Mouse (Mus musculus) retina, adult 2 months (tissue): ENCODE results near the gene Hnrnpr.

Source experiments
- DNase-seq: peaks from one replicate; pipeline ENCODE4 v3.0.0-alpha.2; 2012; ENCODE audit warnings: low read depth, low spot score

Gene Hnrnpr

DNA sequence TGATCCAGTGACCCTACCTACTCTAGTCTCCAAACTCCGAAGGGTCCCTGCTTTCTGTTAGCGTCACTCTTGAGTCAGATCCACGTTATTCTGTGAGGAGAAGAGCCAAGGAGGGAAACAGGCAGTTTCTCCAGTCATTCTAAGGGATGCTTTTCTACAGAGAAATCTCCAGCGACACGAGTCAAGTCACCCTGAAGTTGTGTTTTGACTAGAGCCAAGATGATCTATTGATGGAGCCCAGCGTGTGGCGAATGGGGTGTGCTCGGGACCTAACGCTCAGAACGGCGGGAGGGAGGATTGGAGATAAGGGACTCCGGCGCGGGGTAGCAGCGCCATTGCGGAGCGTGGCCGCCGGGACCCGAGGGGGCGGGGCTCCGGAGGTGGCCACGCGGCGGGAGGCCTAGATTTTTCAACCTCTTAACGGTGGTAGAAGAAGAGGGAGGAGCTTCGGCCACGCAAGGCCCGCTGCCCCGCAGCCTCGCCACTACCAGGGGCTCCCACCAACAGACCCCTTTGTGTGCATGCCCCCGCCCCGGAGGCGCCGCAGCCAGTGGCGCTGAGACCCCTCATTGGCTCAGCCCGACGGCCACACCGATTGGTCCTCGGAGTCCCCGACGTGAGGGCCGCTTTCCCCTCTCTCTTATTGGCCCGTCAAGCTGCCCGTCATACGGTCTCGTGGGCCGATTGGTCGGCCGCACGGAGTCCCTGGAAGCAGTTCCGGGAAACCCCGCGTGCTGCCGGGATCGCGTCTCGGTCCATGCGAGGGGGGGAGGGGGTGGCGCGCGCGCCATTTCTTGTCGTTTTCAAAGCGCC is at the start of gene Hnrnpr:
TSS of gene Hnrnpr (plus strand) at position 714 of the 813 bp plus-strand sequence.
- peak; percentile 98 for DNase-seq

DNA sequence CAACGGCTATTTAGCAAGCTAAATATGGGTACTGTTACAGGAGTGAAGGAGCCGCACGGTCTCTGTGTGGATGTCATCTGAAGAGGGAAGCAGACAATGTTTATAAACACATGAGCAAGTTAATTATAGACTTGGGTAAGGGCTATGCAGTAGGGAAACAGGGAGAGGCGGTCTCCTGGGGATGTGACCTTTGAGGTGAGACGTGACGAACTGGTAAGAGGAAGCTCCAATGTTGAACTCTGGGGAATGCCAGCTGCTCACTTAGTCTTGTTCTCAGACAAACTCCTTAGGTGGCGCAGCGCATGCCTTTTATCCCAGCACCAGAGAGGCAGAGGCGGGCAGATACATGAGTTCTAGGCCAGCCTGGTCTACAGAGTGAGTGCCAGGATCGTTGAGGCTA is 48.8 kb upstream of the Hnrnpr start:
- DNase-seq = no peak

DNA sequence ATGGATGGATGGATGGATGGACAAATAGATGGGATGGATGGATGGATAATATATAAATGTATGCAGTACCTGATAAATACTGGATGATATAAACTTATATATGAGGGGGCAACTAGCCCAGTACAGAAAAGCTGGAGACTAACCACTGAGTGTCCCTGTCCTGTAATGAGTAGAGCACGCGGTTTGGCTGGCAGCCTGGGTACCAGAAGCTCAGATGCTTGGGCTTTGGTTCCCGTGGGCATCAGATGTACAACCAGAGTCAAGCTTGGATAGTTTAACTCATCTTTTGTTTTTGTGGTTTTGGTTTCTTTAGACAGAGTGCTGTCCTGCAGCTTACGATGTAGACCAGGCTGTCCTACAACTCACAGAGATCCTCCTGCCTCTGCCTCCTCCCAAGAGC is 47.2 kb upstream of the Hnrnpr start:
- DNase-seq = no peak

DNA sequence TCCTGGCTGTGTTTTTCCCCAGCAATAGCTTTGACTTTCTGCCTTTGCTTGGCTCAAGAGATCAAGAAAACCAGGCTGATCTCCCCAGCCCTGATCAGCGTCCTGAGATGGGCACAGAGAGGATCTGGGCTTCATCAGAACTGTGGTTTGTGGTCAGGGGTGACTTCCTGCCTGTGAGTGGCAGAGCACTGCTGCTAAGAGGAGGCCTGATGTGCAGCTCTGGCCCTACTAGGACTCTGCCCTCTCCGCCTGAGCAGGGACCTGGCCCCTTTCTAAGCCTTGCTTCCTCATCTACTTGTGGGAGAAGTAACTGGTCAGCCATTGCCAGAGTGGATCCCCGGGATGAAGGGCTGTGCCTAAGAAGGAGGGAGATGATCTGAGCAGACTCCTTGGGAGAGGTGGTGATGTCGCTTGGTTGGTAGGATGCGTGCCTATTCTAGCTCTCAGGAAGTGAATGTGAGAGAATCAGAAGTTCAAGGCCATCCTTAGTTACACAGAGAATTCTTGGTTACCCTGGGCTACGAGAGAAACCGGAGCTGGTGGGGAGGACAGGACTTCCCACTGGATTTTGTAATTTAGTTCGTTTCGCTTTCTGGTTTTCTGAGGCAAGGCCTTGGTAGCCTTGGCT is 43.9 kb upstream of the Hnrnpr start:
- no peak for DNase-seq

DNA sequence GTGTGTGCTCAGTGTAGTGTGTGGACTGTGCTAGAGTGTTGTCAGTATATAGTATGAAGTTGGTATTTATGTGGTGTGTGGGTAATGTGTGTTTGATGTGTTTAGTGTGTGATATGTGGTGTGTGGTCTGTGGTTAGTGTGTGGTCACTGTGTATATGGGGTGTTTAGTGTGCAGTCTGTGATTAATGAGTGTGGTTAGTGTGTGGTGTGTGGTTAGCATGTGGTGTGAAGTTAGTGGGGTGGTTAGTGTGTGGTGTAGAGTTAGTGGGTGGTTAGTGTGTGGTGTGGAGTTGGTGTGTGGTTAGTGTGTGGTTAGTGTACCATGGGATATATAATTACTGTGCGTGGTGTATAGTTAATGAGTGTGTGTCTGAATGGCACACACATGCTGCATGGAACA is 41.8 kb upstream of the Hnrnpr start:
- no peak for DNase-seq

DNA sequence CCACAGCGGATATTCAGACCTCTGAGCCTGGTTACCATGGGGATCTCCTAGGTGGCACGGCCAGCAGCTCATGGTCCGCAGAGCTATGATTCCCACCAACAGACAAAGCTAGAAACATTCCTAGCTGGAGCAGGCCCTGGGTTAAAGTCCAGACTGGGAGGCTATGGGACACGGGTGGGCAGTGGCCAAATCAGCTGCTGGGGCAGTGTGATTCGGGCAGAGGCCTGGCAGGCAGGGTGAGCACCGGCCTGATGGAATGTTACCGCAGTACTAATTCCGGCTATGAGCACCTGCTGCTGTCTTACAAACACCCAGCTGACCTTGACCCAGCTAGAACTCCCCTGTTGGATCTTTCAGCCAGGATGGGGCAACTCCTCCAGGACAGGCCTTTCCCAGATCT is 40.1 kb upstream of the Hnrnpr start:
- no peak for DNase-seq

DNA sequence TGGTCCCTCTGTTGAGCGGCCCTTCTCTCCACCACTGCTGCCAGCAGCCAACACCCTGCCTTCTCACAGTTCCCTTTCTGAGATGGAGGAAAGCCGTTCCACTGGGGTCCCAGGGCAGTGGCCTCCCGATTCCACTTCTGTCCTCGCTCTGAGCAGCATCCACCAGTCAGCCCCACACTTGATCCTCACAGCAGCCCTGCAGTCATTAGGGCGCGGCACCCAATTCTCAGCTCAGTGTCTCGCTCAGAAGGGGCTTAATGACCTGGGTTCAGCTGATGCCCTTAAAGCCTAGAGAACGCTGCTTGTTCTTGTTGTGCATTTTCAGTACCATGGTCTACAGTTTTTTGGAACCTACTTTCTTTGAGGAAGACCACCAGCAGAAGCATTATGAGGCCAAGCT is 29.6 kb upstream of the Hnrnpr start:
- no peak for DNase-seq

DNA sequence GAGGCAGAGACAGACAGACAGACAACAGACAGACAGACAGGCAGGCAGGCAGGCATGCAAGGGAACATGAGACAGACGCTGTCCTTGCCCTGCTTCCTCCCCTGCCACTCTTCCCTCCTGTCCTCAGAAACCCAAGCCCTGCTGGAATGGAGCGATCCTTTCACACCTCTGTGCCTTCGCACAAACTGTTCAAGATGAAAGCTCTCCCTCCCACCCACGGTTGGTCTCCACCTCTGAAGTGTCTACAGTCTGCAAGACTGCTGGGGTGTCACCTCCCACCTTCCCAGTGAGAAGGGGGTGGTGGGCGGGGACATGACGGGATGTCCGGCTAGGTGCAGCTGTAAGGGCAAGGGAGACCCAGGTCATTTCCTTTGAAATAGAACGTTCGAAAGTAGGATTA is 29.1 kb upstream of the Hnrnpr start:
- DNase-seq = no peak

DNA sequence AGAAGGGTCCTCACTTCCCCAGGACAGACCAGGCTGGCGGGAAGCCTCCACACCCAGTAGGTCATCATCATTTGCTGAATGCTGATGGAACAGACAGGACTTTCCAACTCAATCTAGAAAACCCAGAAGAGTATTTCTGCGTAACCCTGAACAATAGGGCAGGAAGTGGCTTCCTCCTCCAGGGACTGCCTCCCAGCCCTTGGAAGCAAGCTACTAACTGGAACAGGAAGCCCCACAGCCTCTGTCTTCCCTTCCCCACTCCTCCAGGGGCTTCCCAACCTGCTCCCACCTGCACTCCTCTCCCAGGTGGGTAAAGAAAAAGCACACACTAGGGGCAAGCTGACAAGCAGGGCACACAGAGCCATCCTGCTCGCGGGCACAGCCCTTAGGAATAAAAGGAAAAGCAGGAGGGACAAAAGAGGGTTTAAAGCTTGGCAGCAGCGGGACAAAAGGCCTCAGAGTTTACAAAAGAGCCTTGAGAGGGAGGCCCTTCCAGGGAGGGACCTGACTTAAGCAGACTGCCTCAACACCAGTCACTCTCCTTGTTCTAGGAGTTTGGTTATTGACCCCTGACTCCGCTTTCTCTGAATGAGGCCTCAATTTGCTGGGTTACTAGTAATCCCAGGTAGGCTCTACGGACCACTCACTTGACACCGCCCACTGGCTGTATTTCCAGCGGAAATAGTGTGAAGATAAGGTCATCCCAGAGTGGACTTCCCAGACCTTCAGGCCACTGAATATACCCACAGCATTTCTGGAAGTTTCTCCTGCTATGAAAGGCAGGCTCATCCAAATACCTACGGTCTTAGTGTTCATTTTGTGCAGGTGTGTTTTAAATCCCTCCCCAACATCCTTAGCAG is 27.9 kb upstream of the Hnrnpr start:
- DNase-seq = no peak

DNA sequence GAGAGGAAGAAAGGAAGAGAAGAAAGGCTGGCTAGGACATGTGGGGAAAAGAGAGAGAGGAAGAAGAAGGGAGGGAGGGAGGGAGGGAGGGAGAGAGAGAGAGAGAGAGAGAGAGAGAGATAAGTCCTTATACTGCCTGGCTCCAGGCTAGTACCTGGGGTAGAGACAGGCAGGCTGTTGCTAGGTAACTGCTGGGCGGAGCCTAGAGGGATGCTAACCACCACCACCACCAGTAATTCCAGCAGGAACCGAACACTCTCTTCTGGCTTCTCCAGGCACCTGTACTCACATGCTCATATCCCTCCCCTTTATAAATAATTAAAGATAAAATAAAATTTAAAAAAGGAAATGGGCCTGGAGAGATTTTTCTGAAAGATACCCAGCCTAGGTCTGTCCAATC is 27.0 kb upstream of the Hnrnpr start:
- no peak for DNase-seq

DNA sequence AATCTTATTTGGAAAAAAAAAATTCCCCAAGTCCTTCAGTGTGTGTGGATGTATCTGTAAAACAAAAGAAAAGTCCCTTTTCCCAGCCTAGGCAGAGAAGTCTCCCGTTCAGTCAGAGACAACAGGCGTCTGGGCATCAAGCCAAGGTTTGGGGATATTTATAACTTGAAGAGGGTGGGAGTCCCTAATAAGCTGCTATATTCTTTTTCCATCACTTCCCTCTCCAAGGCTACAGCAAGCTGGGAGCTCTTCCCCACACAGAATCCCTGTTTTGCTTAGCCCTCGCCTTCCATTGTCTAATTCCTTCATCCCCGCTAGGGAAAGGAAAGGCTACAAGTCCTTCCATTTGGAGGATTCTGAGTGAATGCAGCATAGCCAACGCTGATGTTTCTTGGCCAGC is 26.3 kb upstream of the Hnrnpr start, which contains the start of gene Zfp46:
TSS of gene Zfp46 (plus strand) at position 229 of the 400 bp plus-strand sequence.
- DNase-seq = peak; percentile 15

DNA sequence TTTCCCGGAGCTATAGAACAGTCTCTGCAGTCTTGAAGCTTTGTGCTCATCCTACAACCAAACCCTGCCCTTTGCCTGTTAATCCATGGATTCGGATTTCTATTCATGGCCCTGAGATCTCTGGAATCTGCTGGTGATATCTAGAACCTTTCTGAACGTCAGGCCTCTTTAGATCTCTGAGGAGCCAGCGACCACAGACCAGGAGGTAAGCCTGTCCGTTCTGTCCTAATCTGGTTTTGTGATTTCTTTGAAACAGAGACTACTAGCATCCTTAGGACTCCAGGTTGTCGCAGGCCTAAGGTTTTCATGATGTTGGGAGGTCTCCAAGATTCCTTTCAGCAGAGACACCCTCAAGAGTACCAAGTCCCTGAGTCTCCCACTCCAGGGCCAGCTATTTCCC is 25.9 kb upstream of the Hnrnpr start:
- DNase-seq = no peak

DNA sequence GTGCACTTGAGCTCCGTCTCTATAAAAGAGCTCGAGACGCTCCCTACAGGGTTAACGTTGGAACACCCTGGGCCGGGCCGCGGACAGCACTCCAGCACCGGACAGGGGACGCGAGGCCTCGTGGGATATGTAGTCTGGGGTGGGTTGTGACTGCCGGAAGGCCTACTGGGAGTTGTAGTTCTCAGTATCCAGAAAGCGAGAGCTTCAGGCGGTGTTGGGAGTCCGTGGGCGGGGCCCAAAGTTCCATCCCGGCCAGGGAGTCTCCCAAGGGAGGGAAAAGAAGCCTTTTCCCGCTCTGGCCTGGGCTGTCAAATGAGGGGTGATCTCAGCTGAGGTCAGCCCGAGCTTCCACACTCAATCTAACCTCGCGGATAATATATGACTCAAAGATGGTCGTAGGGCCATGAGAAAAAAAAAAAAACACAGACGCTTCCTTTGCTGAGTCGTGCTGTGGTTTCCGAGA is 25.4 kb upstream of the Hnrnpr start:
- peak; percentile 86 for DNase-seq

DNA sequence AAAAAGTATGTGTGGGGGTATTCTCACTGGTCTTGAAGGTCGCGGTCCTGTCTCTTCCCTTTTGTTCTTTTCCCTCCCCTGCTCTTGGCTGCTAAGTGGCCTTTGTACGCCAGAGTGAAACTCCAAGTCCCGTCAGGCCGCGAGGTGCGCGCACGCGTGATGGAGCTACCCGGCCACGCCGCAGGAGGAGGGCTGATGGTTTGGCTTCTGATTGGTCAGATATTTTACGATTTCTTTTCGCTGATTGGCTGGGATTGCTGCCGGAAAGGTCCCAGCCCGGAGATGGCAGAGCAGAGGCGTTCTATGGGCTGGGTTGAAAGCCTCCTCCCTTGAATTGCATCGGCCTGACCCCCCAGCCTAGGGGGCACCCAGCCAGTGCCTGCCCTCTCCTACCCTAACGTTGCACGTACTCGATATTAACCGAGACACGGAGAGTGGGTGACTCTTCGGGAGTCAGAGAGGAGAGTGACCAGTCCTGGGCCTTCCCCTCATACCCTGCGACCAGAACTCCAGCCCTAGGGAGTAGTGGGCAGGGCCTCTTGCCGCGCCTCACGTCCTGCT is 24.9 kb upstream of the Hnrnpr start:
- peak; percentile 89 for DNase-seq

DNA sequence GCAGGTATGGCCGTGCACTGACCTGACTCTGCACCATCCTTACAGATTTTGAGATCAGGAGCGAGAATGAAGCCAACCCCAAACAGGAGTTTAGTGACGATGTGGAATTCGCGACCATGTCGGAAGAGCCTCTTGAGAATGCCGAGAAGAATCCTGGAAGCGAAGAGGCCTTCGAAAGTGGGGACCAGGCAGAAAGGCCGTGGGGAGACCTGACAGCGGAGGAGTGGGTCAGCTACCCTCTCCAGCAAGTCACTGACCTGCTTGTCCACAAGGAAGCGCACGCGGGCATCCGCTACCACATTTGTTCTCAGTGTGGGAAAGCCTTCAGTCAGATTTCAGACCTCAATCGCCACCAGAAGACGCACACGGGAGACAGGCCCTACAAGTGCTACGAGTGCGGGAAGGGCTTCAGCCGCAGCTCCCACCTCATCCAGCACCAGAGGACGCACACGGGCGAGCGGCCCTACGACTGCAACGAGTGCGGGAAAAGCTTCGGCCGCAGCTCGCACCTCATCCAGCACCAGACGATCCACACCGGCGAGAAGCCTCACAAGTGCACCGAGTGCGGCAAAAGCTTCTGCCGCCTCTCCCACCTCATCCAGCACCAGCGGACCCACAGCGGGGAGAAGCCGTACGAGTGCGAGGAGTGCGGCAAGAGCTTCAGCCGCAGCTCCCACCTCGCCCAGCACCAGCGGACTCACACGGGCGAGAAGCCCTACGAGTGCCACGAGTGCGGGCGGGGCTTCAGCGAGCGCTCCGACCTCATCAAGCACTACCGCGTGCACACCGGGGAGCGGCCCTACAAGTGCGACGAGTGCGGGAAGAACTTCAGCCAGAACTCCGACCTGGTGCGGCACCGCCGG is 20.6 kb upstream of the Hnrnpr start:
- DNase-seq = no peak

DNA sequence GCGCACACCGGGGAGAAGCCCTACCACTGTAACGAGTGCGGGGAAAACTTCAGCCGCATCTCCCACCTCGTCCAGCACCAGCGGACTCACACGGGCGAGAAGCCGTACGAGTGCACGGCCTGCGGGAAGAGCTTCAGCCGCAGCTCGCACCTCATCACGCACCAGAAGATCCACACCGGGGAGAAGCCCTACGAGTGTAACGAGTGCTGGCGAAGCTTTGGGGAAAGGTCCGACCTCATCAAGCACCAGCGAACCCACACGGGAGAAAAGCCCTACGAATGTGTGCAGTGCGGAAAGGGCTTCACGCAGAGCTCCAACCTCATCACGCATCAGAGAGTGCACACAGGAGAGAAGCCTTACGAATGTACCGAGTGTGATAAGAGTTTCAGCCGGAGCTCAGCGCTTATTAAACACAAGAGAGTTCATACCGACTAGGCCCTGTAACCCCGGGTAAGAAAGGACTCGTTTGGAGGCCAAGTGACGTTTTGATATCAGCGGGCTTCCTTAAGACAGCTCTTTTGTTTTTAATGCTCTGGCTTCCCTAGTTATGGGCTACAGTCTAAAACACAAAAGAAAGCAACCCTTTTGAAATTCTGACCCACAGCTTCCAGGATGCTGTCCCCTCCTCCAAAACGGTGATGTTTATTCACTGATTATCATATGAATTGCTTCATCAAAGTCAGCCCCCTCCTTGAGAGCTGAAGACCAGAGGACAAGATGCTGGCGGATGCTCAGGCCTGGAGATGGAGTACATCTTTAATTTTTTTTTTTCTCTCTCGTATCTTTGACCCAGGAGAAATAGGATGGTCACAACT is 19.8 kb upstream of the Hnrnpr start:
- DNase-seq = no peak

DNA sequence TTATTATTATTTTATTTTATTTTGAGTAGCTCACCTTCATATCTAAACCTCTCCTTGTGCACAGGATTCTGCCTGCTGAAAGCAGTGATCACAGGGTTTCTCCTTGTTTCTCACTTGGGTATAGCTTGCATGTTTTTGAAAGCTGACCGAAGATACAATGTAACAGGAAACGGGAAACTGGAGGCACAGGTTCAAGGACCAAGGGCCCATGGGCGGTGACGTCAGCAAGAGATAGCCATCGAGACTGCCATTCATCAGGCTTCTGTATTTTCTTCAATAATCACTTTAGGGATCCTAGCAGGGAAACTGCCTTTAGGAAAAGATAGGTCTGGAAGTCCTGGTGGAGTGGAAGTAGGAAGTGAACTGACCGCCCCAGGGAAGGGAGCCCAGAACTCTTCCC is 19.1 kb upstream of the Hnrnpr start:
- DNase-seq = no peak

DNA sequence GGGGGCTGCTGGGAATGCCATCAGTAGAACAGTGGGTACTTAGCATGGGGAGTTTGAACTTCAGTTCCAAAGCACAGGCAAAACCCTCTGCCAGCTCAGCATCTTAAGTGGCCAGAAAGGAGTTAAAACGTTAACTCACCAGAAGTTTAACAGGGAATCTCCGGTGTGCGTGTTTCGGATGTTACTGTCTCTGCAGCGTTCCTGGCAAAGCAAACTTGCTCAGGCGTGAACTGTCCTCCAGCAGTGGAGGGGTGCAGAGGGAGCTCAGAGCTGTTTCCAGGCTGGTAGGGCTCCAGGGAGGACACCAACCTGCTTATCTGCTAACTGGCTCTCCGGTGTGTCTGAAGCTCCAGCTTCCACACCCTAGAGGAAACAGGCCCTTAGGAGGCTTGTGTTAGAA is 14.8 kb upstream of the Hnrnpr start:
- DNase-seq = no peak

DNA sequence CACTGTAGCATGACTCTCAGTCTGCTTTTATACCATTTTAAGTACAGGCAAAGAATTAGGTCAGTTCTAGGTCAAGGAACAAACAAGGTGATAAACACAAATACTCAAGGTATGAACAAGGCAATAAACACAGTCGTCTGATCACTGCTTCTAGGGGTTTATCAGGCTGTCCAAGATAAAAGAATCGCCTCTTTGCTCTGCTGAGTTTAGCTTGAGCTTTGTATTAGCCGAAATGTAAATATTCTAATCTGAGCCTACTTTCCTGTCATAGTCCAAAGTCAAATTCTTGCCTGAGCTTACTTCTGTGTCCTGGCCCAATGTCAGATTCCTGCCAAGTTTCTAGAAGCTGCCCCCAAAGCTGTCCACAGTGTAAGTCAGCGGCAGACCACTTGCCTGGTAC is 8.3 kb upstream of the Hnrnpr start:
- DNase-seq = no peak

DNA sequence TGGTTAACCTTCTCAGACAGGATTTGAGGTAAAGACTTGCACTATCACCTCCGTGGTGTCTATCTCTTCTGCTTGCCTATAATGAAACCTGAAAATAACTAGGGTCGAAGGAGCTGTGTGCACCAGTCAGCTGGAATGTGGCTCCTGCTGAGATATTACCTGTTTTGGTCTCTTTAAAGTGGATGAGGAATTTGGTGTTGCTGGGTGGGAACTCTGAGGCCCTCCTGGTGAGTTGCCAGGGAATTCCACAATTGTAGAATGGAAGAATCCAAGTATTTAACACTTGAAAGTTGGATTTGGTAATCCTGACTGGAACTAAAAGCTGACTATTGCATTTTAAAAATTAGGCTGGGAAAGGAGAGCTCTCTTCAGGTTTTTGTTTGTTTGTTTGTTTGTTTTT is 6.6 kb upstream of the Hnrnpr start:
- DNase-seq = no peak
